Mouse (Mus musculus) B cell, adult 2 months (primary cell): Measurements from ENCODE around the gene Klhl12.
A peak's percentile ranks its signal among the peaks of the same experiment; 100 is the strongest.
"Not testable (repeated sequence)": the region's sequence is repeated elsewhere in the genome, so short reads cannot be mapped to it uniquely, and the experiment has no call there.

ENCODE experiments used
- DNase-seq, 2 experiments: peaks; one replicate each; pipeline ENCODE4 v3.0.0; 2022

Klhl12 gene

DNA sequence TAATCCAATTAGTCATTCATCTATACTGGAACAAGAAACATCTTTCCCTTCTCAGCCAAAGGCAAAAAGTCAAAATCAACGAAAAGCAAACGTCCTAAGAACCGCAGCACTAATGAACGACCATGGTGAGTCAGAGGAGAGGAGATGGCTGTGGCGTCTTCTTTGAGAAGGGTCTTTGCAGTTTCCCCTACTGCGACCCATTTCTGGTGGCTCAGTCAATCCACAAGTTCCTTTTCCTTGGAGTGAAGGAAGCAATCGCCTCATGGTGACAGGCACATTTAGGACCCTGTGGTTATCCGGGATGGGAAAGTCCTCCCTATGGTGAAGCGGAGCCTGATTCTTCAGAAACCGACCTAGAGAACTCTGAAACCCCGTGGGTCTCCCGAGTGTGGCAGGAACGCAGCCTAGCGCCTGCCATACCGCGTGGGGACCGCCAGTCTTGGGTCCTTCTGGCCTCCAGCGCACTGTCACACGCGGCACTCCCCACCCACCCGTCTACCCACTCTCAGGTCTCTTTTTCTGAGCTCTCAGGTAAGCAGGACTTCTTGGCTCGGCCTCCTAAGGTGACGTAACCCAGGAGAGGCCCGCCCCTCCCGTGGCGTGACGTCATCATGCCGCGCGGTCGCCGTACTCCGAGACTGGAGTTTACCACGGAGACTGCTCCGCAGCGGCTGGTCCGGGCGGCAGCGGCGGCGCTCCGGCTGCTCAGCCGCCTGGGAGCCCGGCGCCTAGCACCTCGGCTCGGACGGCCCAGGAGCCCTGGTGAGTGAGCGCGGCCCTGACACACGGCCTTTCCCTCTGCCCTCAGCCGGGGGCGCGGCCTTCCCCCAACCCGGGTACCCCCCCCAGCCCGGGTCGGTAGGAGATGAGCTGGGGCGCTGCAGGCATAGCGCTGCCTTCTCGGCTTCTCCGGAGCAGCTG lies at the start of gene Klhl12:
TSS of gene Klhl12 (plus strand) at position 628 of the 921 bp plus-strand sequence.
- DNase-seq = peak; percentile 99

DNA sequence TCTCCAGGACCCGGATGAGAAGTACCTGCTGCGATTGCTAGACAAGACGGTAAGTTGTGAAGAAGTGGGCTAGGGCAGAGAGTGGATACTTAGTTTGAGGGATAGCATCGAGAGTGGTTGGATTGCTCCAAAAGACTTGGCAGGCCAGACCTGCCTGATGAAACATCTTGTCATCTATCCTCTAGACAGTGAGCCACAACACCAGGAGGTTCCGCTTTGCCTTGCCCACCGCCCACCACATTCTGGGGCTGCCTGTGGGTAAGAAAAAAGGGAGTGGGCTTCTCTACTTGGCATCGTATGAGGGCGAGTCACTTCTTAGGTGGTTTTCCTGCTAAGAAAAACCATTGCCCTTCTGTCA lies 48.9 kb upstream of the Klhl12 start:
- DNase-seq = no peak

DNA sequence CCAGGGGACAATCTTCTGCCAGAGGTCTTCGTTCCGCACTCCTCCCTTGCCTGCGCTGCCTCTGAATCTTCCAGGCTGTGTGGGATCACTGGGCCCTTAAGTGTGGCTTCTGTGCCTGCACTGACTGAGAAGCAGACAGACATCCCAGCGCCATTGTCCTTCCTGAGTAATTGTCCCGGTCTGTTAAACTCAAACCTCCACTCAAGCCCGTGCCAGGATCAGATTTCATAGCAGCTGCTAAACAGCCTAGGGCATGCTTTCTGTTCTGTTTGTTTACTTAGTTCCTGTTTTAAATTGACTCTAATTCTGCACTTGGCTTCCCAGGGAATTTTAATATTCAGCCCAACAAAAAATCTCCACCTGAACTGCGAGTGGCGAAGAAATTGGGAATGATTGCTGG lies 47.3 kb upstream of the Klhl12 start:
- no peak for DNase-seq

DNA sequence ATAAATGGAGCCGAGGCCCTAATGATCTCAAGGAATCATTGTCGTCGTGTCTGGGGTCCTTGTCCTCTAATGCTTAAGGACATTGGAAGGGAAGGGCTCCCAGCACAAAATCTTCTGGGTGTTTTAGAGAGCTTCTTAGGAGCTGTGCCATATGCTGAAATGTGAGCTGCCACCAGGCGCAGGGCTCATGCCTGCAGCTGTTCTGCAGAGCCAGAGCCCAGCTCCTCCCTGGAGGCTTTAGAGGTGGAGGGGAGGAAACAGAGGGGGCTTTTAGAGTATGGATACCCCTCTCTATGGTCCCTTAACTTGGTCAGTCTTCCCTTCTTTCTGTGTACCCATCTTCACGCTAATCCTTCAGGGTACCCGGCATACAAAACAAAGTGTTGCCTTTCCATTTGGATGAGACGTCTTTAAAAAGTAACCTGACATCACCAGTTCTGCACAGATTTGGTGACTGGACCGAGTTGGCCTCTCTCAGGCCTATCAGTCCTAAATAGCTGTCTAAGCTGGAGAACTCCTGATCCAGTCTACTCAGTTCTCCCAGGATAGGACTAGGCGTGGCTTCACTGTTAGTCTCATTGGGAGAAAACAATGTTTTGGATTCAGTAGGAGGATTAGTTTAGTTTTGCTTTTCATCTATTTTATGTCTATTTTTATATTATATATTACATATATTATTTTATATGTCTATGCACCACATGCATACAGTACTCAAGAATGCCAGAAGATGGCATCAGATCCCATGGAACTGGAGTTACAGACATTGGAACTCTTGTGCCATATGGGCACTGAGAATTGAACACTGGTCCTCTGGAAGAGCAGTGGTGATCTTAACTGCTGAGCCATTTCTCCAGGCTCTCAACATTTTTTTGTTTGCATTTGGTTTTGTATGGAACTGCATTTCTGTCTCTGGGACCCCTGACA lies 43.4 kb upstream of the Klhl12 start:
- DNase-seq = no peak

DNA sequence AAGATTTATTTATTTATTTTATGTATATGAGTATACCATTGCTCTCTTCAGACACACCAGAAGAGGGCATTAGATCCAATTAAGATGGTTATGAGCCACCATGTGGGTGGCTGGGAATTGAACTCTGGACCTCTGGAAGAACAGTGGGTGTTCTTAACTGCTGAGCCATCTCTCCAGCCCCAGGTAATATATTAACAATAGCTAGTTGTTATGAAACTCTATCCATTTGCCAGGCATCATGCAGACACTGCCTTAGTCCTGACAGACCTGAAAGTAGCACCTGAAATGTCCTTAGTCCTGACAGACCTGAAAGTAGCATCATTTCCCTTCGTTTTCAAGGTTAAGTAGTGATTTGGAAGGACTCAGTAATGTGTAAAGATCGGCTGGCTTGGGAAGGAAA lies 41.3 kb upstream of the Klhl12 start:
- no peak for DNase-seq

DNA sequence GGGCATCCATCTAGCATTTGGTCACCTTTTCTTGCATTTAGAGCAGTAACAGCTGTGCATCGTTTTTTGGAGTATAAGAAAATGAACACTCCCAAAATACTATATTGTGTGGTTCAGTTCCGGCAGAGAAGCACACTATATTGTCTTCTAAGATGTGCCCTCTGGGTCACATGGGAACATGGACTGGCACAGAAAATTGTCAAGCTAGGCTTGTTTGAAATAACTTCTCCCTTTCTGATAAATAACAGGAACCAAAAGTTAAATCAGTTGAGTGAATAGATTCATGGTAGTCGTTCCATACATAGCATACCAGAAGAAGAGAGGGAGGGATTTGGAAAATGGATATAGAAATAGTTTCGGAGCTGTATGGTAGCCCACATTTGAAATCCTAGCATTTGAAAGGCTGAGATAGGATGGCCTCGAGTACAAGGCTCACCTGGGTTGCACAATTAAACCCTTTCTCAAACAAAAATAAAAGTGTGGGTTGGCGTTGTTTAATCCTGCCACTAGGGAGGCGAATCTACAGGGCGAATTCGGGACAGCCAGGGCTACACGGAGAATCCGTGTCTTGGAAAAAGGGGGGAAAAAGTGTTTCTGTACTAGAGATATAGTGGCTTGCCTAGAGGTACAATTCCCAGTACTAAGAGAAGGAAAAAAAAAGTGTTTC lies 40.7 kb upstream of the Klhl12 start:
- DNase-seq = no peak

DNA sequence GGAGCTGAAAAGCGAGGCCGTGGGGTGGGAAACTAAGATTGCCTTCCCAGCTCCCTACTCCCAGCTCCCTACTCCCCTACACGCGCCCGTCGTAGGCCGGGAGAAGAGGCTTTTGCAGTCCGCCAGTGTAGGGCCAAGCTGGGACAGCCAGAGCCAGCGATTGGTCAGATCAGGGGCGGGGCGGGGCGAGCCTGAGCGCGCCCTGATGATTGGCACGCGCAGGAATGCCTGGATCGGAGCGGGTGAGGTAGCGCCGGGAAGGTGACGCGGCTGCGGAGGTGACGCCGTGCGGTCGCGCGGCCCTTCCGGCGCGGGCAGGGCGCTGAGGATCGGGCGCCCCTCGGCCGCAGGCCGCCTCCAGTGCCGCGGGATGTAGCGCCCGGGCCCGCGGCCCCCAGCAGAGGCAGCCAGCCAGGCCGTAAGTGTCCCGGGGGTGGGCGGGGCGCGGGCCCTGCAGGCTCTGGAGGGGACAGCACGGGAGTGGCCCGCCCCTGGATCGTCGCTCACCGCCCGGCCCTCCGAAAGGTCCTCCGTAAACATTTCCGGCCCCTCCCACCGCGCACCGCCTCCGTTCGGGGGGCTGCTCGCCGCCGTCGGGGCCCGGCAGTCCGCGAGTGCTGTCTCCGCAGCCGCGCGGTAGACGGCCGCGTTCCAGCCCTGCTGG lies 40.0 kb upstream of the Klhl12 start, which contains the start of gene Adipor1:
TSS of gene Adipor1 (plus strand) at position 211 of the 664 bp plus-strand sequence.
- peak; percentile 92 to 93 for DNase-seq

DNA sequence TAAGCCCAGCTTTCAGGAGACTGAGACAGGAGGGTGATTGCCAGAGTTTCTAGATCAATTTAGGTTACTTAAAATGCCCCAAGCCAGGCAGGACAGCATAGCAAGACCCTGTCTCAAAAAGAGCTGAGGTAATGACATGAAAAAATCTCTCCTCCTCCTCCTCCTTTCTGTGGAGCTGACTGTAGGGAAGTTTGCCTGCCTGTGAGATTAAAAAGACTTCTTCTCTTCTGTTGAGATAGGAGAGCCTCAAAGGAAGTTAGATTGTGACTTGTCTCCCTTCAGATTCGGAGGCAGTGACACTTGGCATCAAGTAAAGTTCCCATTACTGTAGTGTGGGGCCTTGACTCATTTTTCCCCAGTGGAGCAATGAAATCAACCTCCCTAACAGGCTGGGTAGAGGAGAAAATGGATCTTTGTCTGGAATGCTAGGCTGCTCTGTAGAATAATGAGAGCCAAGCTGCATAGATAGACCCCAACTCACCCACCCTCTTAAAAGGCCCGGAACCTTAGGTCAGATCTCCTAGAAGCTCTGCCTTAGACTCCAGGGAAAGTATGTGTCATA lies 36.8 kb upstream of the Klhl12 start:
- no peak for DNase-seq

DNA sequence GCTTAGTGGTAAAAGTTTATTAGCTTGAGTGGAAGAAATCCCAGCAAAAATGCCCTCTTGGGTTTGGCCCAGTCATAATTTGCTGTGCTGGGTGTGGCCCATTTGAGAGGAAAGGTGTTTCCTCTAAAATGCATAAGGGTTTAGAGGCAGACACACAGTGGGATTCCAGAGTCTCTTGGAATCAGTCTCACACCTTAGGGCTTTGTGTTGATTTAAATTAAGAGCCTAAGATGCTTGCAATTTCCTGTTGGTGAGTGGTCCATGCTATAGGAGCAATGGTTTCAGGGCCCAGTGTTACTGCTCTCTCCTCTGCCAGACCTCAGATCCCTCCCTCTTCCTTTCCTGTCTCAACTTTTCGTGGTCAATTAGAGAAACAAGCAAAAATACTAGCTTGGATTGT lies 36.2 kb upstream of the Klhl12 start:
- DNase-seq = no peak

DNA sequence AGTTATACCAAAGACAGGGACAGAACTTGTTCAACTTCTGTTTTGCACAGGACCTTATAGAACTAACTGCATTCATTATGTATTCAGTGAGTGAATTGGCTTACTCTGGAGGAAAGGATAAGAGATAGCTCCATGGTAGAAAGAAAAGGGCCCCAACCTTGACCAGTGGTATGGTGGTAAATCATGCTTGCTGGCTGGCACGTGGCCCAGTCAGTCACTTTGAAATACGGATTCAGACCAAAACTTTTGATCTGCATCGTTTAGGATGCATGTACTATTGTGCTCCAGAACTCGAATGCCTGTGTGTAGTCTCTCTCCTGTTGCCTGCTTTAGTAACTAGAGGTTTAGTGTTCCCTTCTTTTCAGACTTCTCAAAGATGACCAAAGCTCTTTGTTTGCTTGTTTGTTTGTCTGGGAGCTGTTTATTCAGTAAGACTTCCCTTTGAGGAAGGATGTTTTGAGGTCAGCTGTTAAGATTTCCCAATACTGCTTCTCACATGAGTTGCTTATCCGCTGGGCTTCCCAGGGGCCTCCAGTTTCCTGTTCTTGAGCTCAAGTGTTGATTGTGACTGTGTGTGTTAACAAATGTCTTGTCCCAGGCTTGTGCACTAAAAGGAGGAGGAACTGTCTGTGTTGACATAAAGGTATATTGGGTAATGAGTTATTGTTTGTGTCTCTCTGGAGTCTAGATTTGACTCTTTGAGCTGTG lies 35.4 kb upstream of the Klhl12 start:
- no peak for DNase-seq

DNA sequence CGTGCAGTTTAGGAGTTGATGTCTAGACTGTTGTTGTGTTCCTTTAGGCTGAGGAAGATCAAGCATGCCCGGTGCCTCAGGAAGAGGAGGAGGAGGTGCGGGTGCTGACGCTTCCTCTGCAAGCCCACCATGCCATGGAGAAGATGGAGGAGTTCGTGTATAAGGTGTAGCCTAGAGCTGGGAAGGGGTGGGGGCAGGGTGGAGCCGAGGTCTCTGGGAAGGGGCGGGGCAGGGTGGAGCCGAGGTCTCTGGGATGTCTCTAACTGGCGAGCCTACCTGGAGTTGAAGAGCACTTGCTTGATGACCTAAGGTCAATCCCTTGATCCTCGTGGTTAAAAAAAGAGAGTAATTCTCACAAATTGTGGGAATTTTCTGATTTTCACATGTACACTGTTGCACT lies 31.4 kb upstream of the Klhl12 start:
- no peak for DNase-seq

DNA sequence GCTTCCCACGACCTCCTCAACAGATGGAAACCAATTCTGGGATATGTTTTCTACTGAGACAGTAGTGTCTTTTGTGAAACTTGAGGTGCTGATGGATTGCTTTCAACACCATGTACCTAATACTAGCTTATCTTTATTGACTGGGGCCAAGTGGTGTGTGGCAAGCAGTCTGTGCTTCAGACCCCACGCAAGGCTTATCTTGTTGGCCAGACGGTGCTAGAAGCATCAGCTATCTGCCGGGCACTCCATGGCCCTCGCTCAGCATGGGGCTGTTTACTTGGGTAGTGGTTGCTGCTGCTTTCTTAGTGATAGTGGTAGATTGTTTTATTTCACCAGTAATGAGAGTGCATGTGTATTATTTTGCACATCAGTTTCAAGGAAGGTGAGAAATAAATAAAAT lies 29.0 kb upstream of the Klhl12 start:
- no peak for DNase-seq

DNA sequence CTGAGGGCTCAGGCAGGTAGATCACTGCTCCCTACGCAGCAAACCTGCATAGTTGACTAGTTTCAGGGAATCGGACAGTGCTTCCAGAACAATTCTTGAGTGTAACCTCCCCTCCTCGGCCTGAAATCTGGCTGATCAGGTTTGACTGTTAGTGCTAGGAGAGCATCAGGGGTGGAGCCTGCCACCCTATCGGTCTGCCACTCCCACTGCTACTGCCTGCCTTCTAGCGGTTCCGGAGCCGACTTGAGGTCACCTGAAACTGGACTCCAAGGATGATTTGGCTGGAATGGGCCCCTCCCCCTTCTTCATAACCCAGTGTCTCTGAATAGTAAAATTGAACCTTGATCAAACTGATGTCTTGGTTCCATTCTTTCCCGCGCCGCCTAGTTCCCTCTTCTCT lies 22.3 kb upstream of the Klhl12 start:
- DNase-seq = no peak

DNA sequence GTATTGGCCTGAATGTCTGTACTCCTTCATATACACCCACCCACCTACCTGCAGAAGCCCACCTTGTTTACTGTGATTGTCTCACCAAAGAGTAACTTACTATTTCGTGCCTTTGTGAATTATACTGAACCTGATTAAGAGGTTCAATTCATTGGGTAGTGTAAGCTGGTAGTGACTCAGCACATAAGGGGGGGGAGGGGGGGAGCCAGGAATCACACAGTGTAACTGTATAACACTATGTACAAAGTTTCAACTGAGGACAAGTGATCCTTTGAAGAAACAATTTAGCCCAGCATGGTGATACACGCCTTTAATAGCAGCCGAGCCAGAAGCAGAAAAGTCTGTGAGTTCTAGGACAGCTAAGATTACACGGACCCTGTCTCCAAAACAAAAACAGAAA lies 21.9 kb upstream of the Klhl12 start:
- no peak for DNase-seq

DNA sequence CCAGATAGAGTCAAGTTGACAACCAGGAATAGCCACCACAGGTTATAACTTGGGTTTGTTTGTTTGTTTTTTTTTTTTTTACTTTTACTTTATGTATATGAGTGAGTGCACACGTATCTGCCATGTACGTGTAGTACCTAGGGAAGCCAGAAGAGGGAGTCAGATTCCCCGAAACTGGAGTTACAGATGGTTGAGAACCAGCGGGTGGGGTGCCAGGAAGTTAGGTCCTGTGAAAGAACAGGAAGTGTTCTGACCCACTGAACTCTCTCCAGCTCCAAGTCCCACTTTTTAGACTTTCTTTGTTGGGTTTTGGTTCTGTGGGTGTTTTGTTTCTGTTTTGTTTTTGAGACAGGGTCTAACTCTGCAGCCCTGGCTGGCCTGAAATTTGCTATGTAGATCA lies 19.9 kb upstream of the Klhl12 start:
- DNase-seq = peak; percentile 53 to 56

DNA sequence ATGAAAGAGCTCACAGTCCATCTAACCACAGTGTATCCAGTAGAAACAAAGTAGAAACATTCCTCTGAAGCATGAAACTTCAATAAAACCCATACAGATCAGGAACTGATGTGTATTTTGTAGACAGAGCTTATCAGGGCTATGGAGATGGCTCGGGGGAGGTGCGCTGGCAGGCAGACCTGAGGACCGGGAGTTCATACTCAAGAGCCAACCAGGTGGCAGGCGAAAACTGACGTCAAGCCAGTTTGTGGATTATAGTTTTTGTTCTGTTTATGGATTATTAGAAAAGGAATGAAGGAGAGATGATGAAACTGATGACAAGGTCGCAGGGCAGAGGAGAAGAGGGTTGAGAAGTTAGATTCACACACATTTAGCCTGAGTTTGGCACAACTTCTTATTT lies 14.9 kb upstream of the Klhl12 start:
- DNase-seq = no peak

DNA sequence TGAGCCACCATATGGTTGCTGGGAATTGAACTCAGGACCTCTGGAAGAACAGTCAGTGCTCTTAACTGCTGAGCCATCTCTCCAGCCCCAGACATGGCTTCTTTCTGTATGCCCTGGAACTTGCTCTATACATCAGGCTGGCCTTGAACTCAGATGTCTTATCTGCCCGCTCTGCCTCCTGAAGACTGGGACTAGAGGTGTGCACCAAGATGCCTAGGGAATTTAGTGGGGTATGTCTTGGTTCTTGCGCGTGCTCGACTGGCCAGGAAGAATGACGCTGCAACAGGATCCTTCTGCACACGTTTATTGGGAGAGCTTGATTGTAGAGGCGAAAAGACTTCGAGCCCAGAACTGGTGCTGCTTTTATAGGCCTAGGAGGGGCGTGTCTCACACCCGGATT lies 13.6 kb upstream of the Klhl12 start:
- not testable (repeated sequence) for DNase-seq

DNA sequence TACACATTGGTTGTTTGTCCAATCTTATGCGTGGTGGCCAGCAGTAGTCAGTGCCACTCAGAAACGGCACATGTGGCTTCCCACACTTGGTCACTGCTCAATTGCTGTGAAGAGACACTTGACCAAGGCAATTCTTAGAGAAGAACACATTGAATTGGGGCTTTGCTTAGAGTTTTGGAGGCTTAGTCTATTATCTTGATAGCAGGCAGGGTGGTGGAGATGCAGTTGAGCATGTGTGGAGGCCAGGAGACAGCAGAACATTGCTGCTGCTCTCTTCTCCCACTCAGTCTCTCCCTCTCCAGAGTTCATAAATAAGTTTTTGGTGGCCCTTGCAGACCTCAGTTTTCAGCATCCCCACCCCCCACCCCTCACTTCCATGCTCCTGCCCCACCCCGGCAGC lies 12.9 kb upstream of the Klhl12 start:
- no peak for DNase-seq

DNA sequence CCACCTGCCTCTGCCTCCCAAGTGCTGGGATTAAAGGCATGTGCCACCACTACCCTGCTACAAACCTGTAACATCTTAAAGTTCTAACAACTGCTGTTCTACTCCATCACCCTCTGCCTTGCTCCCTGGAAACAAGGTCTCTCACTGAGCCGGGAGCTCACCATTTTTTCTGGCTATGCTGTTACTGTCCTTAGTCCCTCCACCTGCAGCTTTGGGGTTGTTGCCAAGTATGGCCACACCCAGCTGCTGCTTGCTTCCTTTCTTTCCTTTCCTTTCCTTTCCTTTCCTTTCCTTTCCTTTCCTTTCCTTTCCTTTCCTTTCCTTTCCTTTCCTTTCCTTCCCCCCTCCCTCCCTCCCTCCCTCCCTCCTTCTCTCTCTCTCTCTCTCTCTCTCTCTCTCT lies 12.0 kb upstream of the Klhl12 start:
- DNase-seq = not testable (repeated sequence)

DNA sequence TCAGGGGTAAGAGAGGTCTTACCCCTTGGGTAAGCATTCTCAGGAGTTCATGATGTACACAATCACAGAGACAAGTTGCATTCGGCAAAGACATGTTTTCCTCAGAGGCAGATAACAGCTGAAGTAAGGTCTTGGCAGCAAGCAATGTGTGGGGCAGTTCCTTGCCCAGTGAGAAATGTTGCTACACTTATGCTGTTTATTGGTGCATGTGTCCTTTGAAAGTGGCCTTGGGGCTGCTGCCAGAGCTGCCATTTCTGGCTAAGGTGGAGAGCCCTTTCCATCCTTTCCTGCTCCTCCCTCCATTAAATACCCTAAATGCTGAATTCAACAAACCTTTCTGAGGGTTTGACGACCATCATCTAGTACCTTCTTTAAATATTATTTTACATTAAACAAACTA lies 9.9 kb upstream of the Klhl12 start:
- DNase-seq = no peak

DNA sequence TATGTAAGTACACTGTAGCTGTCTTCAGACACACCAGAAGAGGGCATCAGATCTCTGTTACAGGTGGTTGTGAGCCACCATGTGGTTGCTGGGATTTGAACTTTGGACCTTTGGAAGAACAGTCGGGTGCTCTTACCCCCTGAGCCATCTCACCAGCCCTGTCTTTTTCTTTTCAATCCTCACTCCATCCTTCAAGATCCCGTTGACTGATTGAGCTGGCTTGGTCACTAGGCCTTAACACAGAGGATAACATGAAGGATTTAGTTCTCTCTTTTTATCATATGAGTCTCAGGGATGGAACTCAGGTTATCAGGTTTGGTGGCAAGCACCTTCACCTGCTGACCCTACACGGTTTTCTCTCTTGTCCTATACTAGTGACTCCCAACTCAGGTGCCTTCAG lies 6.8 kb upstream of the Klhl12 start:
- DNase-seq = not testable (repeated sequence)

DNA sequence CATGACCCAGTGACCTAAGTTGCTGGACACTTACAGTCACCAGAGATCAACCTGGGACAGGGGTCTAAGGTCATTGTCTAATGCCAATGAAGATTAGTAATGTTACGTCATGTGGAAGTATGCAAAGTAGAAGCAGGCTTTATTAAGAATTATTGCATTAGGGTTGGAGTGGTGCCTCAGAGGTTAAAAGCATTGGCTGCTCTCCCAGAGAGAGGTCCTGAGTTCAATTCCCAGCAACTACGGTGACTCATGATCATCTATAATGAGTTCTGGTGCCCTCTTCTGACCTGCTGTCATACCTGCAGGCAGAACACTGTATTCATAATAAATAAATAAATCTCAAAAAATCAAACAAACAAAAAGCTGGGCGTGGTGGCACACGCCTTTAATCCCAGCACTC lies 5.1 kb upstream of the Klhl12 start:
- no peak for DNase-seq
